Mouse (Mus musculus) cortical plate, adult 2 months (tissue): ENCODE data around the gene Tmem107.

Experiments
- CTCF ChIP-seq: fragments of 200-500 bp; IDR thresholded peaks from 2 replicates; pipeline ENCODE4 v1.5.1; 2011; ENCODE audit warnings: mild to moderate bottlenecking, control low read depth, low read length; ENCODE audit not compliant: insufficient read depth; ENCODE audit errors: extremely low read depth
- POLR2A ChIP-seq: fragments of 200-500 bp; IDR thresholded peaks from 2 replicates; pipeline ENCODE4 v1.6.1; 2011; ENCODE audit warnings: mild to moderate bottlenecking, low read length, control low read depth; ENCODE audit not compliant: insufficient read depth; ENCODE audit errors: extremely low read depth

DNA sequence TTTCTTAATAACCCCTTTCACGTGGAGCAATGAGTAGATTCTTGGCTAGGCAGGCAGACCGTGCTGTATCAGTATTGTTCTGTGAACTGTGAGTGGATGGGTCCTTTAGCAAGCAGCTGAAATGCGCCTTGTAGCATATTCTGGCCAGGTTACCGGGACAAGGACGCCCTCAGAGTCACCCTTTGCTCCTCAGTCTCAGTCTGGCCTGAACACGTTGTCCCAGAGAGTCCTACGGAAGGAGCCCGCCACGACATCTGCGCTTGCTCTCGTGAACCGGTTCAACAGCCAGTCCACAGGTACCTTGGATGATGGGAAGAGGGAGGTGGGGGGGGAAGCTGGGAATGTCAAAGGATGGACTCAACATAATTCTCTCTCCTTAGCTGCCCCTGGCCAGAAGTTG lies 23.0 kb upstream of the Tmem107 start:
- no peak for TF ChIP-seq CTCF
- TF ChIP-seq POLR2A = no peak
